Mouse (Mus musculus) 3T3-L1 (cell line): ENCODE results near the gene Amt.
"Not testable (repeated sequence)": the region's sequence is repeated elsewhere in the genome, so short reads cannot be mapped to it uniquely, and the experiment has no call there.

Source experiments
- DNase-seq: peaks from one replicate; pipeline ENCODE4 v3.0.0-alpha.2; 2015; ENCODE audit warnings: low read depth, low spot score

Amt gene

GRCm38 (mm10) chr9:108296453-108297355 lies at the start of gene Amt:
TSS of gene Amt (plus strand) at chr9:108296853.
- no peak for DNase-seq

GRCm38 (mm10) chr9:108248957-108249356 lies 47.7 kb upstream of the Amt start:
- no peak for DNase-seq

- DNase-seq = no peak
These were observed 44.8 kb upstream of the Amt start for GRCm38 (mm10) chr9:108251877-108252276.

GRCm38 (mm10) chr9:108252766-108253165 lies 43.9 kb upstream of the Amt start:
- DNase-seq = no peak

- DNase-seq = no peak
These were observed 36.1 kb upstream of the Amt start for GRCm38 (mm10) chr9:108260526-108260925.

- no peak for DNase-seq
These were observed 34.8 kb upstream of the Amt start for GRCm38 (mm10) chr9:108261865-108262264.

- peak; percentile 44 for DNase-seq
These were observed 34.1 kb upstream of the Amt start for GRCm38 (mm10) chr9:108262494-108263049.

GRCm38 (mm10) chr9:108263131-108263681 lies 33.4 kb upstream of the Amt start:
- DNase-seq = peak; percentile 25

- DNase-seq = peak; percentile 93
These were observed 32.9 kb upstream of the Amt start, which contains the start of gene Dag1 for GRCm38 (mm10) chr9:108263690-108264190. TSS of gene Dag1 (minus strand) at chr9:108263958.

- DNase-seq = peak; percentile 60
These were observed 32.3 kb upstream of the Amt start for GRCm38 (mm10) chr9:108264191-108264921.

GRCm38 (mm10) chr9:108266261-108266935 lies 30.3 kb upstream of the Amt start:
- peak; percentile 40 for DNase-seq

GRCm38 (mm10) chr9:108267691-108268090 lies 29.0 kb upstream of the Amt start:
- no peak for DNase-seq

- not testable (repeated sequence) for DNase-seq
These were observed 28.0 kb upstream of the Amt start for GRCm38 (mm10) chr9:108268701-108269100.

- no peak for DNase-seq
These were observed 24.7 kb upstream of the Amt start for GRCm38 (mm10) chr9:108271941-108272340.

- DNase-seq = no peak
These were observed 24.0 kb upstream of the Amt start for GRCm38 (mm10) chr9:108272691-108273090.

GRCm38 (mm10) chr9:108273485-108273884 lies 23.2 kb upstream of the Amt start:
- no peak for DNase-seq

GRCm38 (mm10) chr9:108274476-108275330 lies 21.9 kb upstream of the Amt start:
- DNase-seq = no peak

- peak; percentile 36 for DNase-seq
These were observed 21.4 kb upstream of the Amt start for GRCm38 (mm10) chr9:108275331-108275659.

- DNase-seq = peak; percentile 59
These were observed 17.8 kb upstream of the Amt start for GRCm38 (mm10) chr9:108278697-108279450.
